Mouse (Mus musculus): ENCODE results near the gene Insl3. TPM values are rescaled to one million over a fixed set of nuclear protein-coding genes. Genes with fewer than 3 reads are reported as not detected.
A peak's percentile ranks its signal among the peaks of the same experiment; 100 is the strongest.

Gene Insl3
- polyA plus RNA-seq, 1 experiment from 2014 or later = 1.2 TPM

GRCm38 (mm10) chr8:71674071-71674470, 14.9 kb upstream of the Insl3 start:
- Histone ChIP-seq H3K36me3 (ENCODE audit: control insufficient read depth, insufficient read depth, low read length) (no peaks in the 10 kb centered on the region), H3K9ac (ENCODE audit: low read depth, low read length) (no peak overlapping the region), H3K27ac (ENCODE audit: low read depth, low read length) (no peak overlapping the region), H3K9me3 (ENCODE audit: control insufficient read depth, low read length) (no peaks in the 10 kb centered on the region), H3K4me1 (ENCODE audit: control insufficient read depth, insufficient read depth, low read length) (peaks cover 23% of the 10 kb centered on the region; the same call in 1 of the 2 replicates), H3K4me3 (ENCODE audit: low read length) (no peak overlapping the region), H3K4me2 (replicated peaks; ENCODE audit: low read depth, low read length) (no peak overlapping the region), H3K27me3 (ENCODE audit: control insufficient read depth, insufficient read depth, low read length) (peaks cover 54% of the 10 kb centered on the region)
- WGBS = 76% methylated on average over 2 of the region's 2 CpGs
- ATAC-seq (ENCODE audit: low FRiP score, low TSS enrichment) = no peak

- ATAC-seq (ENCODE audit: low FRiP score, low TSS enrichment) = no peak
- 35% methylated on average over 9 of the region's 9 CpGs for WGBS
These were observed 13.5 kb upstream of the Insl3 start for GRCm38 (mm10) chr8:71675456-71676019.

GRCm38 (mm10) chr8:71676020-71676741, 12.8 kb upstream of the Insl3 start, which contains the start of gene Jak3:
Gene Jak3, plus strand, starts transcription at chr8:71676296.
- no peaks in the 10 kb centered on the region for H3K9me3 ChIP-seq (ENCODE audit: control insufficient read depth, low read length)
- H3K4me2 ChIP-seq (replicated peaks; ENCODE audit: low read depth, low read length) = peak within 1 kb of the TSS; percentile 94
- peaks cover 27% of the 10 kb centered on the region; the same call in 1 of the 2 replicates for H3K4me1 ChIP-seq (ENCODE audit: control insufficient read depth, insufficient read depth, low read length)
- 3% methylated on average over 35 of the region's 40 CpGs for WGBS
- 0 out of 2 replicates have a peak, but pooled peaks have one; percentile 21 for ATAC-seq (ENCODE audit: low FRiP score, low TSS enrichment)
- peaks cover 55% of the 10 kb centered on the region for H3K27me3 ChIP-seq (ENCODE audit: control insufficient read depth, insufficient read depth, low read length)
- H3K9ac ChIP-seq (ENCODE audit: low read depth, low read length) = peak within 1 kb of the TSS; percentile 69
- H3K4me3 ChIP-seq (ENCODE audit: low read length) = peak within 1 kb of the TSS; percentile 63
- no peak within 1 kb of the TSS for H3K27ac ChIP-seq (ENCODE audit: low read depth, low read length)
- H3K36me3 ChIP-seq (ENCODE audit: control insufficient read depth, insufficient read depth, low read length) = no peaks in the 10 kb centered on the region

More at GRCm38 (mm10) chr8:71675456-71676019, 13.5 kb upstream of the Insl3 start:
- no peaks in the 10 kb centered on the region for H3K9me3 ChIP-seq (ENCODE audit: control insufficient read depth, low read length)
- peaks cover 54% of the 10 kb centered on the region for H3K27me3 ChIP-seq (ENCODE audit: control insufficient read depth, insufficient read depth, low read length)
- no peaks in the 10 kb centered on the region for H3K36me3 ChIP-seq (ENCODE audit: control insufficient read depth, insufficient read depth, low read length)
- no peak overlapping the region for H3K9ac ChIP-seq (ENCODE audit: low read depth, low read length)
- peak overlapping the region; percentile 94 for H3K4me2 ChIP-seq (replicated peaks; ENCODE audit: low read depth, low read length)
- peaks cover 29% of the 10 kb centered on the region; the same call in 1 of the 2 replicates for H3K4me1 ChIP-seq (ENCODE audit: control insufficient read depth, insufficient read depth, low read length)
- no peak overlapping the region for H3K27ac ChIP-seq (ENCODE audit: low read depth, low read length)
- peak overlapping the region; percentile 63; the same call in 1 of the 2 replicates for H3K4me3 ChIP-seq (ENCODE audit: low read length)

- no peak for ATAC-seq (ENCODE audit: low FRiP score, low TSS enrichment)
- WGBS = 52% methylated on average over 9 of the region's 9 CpGs
- no peak overlapping the region for H3K27ac ChIP-seq (ENCODE audit: low read depth, low read length)
- H3K27me3 ChIP-seq (ENCODE audit: control insufficient read depth, insufficient read depth, low read length) = peaks cover 61% of the 10 kb centered on the region
- H3K36me3 ChIP-seq (ENCODE audit: control insufficient read depth, insufficient read depth, low read length) = no peaks in the 10 kb centered on the region
- peaks cover 24% of the 10 kb centered on the region; the same call in 1 of the 2 replicates for H3K4me1 ChIP-seq (ENCODE audit: control insufficient read depth, insufficient read depth, low read length)
- peak overlapping the region; percentile 63 for H3K4me3 ChIP-seq (ENCODE audit: low read length)
- H3K4me2 ChIP-seq (replicated peaks; ENCODE audit: low read depth, low read length) = peak overlapping the region; percentile 94
- H3K9ac ChIP-seq (ENCODE audit: low read depth, low read length) = peak overlapping the region; percentile 69
- H3K9me3 ChIP-seq (ENCODE audit: control insufficient read depth, low read length) = no peaks in the 10 kb centered on the region
These were observed 12.2 kb upstream of the Insl3 start for GRCm38 (mm10) chr8:71676803-71677202.

- ATAC-seq (ENCODE audit: low FRiP score, low TSS enrichment) = no peak
- H3K4me3 ChIP-seq (ENCODE audit: low read length) = no peak overlapping the region
- no peak overlapping the region for H3K4me2 ChIP-seq (replicated peaks; ENCODE audit: low read depth, low read length)
- no peaks in the 10 kb centered on the region for H3K36me3 ChIP-seq (ENCODE audit: control insufficient read depth, insufficient read depth, low read length)
- no peaks in the 10 kb centered on the region for H3K9me3 ChIP-seq (ENCODE audit: control insufficient read depth, low read length)
- H3K9ac ChIP-seq (ENCODE audit: low read depth, low read length) = no peak overlapping the region
- peaks cover 21% of the 10 kb centered on the region; the same call in 1 of the 2 replicates for H3K4me1 ChIP-seq (ENCODE audit: control insufficient read depth, insufficient read depth, low read length)
- peaks cover 69% of the 10 kb centered on the region for H3K27me3 ChIP-seq (ENCODE audit: control insufficient read depth, insufficient read depth, low read length)
- no peak overlapping the region for H3K27ac ChIP-seq (ENCODE audit: low read depth, low read length)
These were observed 11.5 kb upstream of the Insl3 start for GRCm38 (mm10) chr8:71677555-71677954.

GRCm38 (mm10) chr8:71678216-71678615, 10.8 kb upstream of the Insl3 start:
- H3K4me3 ChIP-seq (ENCODE audit: low read length) = no peak overlapping the region
- no peak for ATAC-seq (ENCODE audit: low FRiP score, low TSS enrichment)
- no peaks in the 10 kb centered on the region for H3K36me3 ChIP-seq (ENCODE audit: control insufficient read depth, insufficient read depth, low read length)
- no peak overlapping the region for H3K9ac ChIP-seq (ENCODE audit: low read depth, low read length)
- no peak overlapping the region for H3K4me2 ChIP-seq (replicated peaks; ENCODE audit: low read depth, low read length)
- H3K9me3 ChIP-seq (ENCODE audit: control insufficient read depth, low read length) = no peaks in the 10 kb centered on the region
- no peak overlapping the region for H3K27ac ChIP-seq (ENCODE audit: low read depth, low read length)
- WGBS = 60% methylated on average over 4 of the region's 4 CpGs
- H3K4me1 ChIP-seq (ENCODE audit: control insufficient read depth, insufficient read depth, low read length) = peaks cover 21% of the 10 kb centered on the region; the same call in 1 of the 2 replicates
- peaks cover 76% of the 10 kb centered on the region for H3K27me3 ChIP-seq (ENCODE audit: control insufficient read depth, insufficient read depth, low read length)

- H3K9ac ChIP-seq (ENCODE audit: low read depth, low read length) = no peak overlapping the region; the same call in 1 of the 2 replicates
- 17% methylated on average over 16 of the region's 16 CpGs for WGBS
- peak overlapping the region; percentile 28 for H3K4me3 ChIP-seq (ENCODE audit: low read length)
These were observed 9.9 kb upstream of the Insl3 start for GRCm38 (mm10) chr8:71679116-71679515.

GRCm38 (mm10) chr8:71679550-71680168, 9.4 kb upstream of the Insl3 start:
- no peak for ATAC-seq (ENCODE audit: low FRiP score, low TSS enrichment)
- Histone ChIP-seq H3K4me2 (replicated peaks; ENCODE audit: low read depth, low read length) (peak overlapping the region; percentile 42), H3K9me3 (ENCODE audit: control insufficient read depth, low read length) (no peaks in the 10 kb centered on the region), H3K4me1 (ENCODE audit: control insufficient read depth, insufficient read depth, low read length) (peaks cover 21% of the 10 kb centered on the region; the same call in 1 of the 2 replicates), H3K36me3 (ENCODE audit: control insufficient read depth, insufficient read depth, low read length) (no peaks in the 10 kb centered on the region), H3K27me3 (ENCODE audit: control insufficient read depth, insufficient read depth, low read length) (peaks cover 90% of the 10 kb centered on the region), H3K27ac (ENCODE audit: low read depth, low read length) (no peak overlapping the region), H3K9ac (ENCODE audit: low read depth, low read length) (no peak overlapping the region; the same call in 1 of the 2 replicates), H3K4me3 (ENCODE audit: low read length) (peak overlapping the region; percentile 28)
- WGBS = 3% methylated on average over 46 of the region's 46 CpGs

More at GRCm38 (mm10) chr8:71679116-71679515, 9.9 kb upstream of the Insl3 start:
- no peak for ATAC-seq (ENCODE audit: low FRiP score, low TSS enrichment)
- Histone ChIP-seq H3K4me2 (replicated peaks; ENCODE audit: low read depth, low read length) (peak overlapping the region; percentile 42; the same call in 1 of the 2 replicates), H3K27me3 (ENCODE audit: control insufficient read depth, insufficient read depth, low read length) (peaks cover 85% of the 10 kb centered on the region), H3K9me3 (ENCODE audit: control insufficient read depth, low read length) (no peaks in the 10 kb centered on the region), H3K4me1 (ENCODE audit: control insufficient read depth, insufficient read depth, low read length) (peaks cover 21% of the 10 kb centered on the region; the same call in 1 of the 2 replicates), H3K27ac (ENCODE audit: low read depth, low read length) (no peak overlapping the region), H3K36me3 (ENCODE audit: control insufficient read depth, insufficient read depth, low read length) (no peaks in the 10 kb centered on the region)

Data from kidney, embryonic 14.5 days (tissue).